Mouse (Mus musculus) kidney, postnatal 36 days (tissue): ENCODE measurements around the gene Hnf4a.
"Not testable (repeated sequence)": the region's sequence is repeated elsewhere in the genome, so short reads cannot be mapped to it uniquely, and the experiment has no call there.

Source experiments
- DNase-seq, 2 experiments: peaks; one replicate each; pipeline ENCODE4 v3.0.0; 2021 to 2022; ENCODE audit warnings: mixed read lengths in 2 of 2

Gene Hnf4a

GRCm38 (mm10) chr2:163506300-163507004, at the start of gene Hnf4a:
Hnf4a (plus strand) TSS chr2:163506808.
- DNase-seq = no peak

GRCm38 (mm10) chr2:163458539-163459265, 47.9 kb upstream of the Hnf4a start:
- DNase-seq = peak in 1 of 2 experiments; percentile 21

- DNase-seq = no peak
These were observed 47.2 kb upstream of the Hnf4a start for GRCm38 (mm10) chr2:163459380-163459779.

- DNase-seq = no peak
These were observed 46.0 kb upstream of the Hnf4a start for GRCm38 (mm10) chr2:163460622-163461021.

GRCm38 (mm10) chr2:163461307-163461706, 45.3 kb upstream of the Hnf4a start:
- not testable (repeated sequence) for DNase-seq

GRCm38 (mm10) chr2:163462386-163462785, 44.2 kb upstream of the Hnf4a start:
- DNase-seq = no peak

- no peak for DNase-seq
These were observed 43.8 kb upstream of the Hnf4a start for GRCm38 (mm10) chr2:163462801-163463200.

- no peak for DNase-seq
These were observed 43.3 kb upstream of the Hnf4a start for GRCm38 (mm10) chr2:163463251-163463769.

- peak; percentile 14 to 22 for DNase-seq
These were observed 42.6 kb upstream of the Hnf4a start for GRCm38 (mm10) chr2:163463998-163464397.

- DNase-seq = no peak
These were observed 42.0 kb upstream of the Hnf4a start for GRCm38 (mm10) chr2:163464562-163464961.

- no peak for DNase-seq
These were observed 39.8 kb upstream of the Hnf4a start for GRCm38 (mm10) chr2:163466771-163467170.

- no peak for DNase-seq
These were observed 39.0 kb upstream of the Hnf4a start for GRCm38 (mm10) chr2:163467585-163467984.

- DNase-seq = no peak
These were observed 37.7 kb upstream of the Hnf4a start for GRCm38 (mm10) chr2:163468866-163469265.

GRCm38 (mm10) chr2:163469711-163470110, 36.9 kb upstream of the Hnf4a start:
- no peak for DNase-seq

GRCm38 (mm10) chr2:163471136-163471535, 35.5 kb upstream of the Hnf4a start:
- DNase-seq = no peak

- DNase-seq = peak; percentile 58 to 63
These were observed 34.7 kb upstream of the Hnf4a start for GRCm38 (mm10) chr2:163471710-163472465.

- peak; percentile 97 for DNase-seq
These were observed 34.1 kb upstream of the Hnf4a start, which contains the start of gene Fitm2 for GRCm38 (mm10) chr2:163472466-163472851. Fitm2 (minus strand) TSS chr2:163472629.

GRCm38 (mm10) chr2:163480191-163480825, 26.3 kb upstream of the Hnf4a start:
- peak; percentile 19 to 61 for DNase-seq

GRCm38 (mm10) chr2:163481539-163482029, 25.0 kb upstream of the Hnf4a start:
- DNase-seq = peak; percentile 59 to 70

- no peak for DNase-seq
These were observed 19.2 kb upstream of the Hnf4a start for GRCm38 (mm10) chr2:163487360-163487759.

- DNase-seq = no peak
These were observed 16.8 kb upstream of the Hnf4a start for GRCm38 (mm10) chr2:163489725-163490291.

- DNase-seq = no peak
These were observed 16.0 kb upstream of the Hnf4a start for GRCm38 (mm10) chr2:163490656-163491055.
